Mouse (Mus musculus) limb, embryonic 14.5 days (tissue): Measurements from ENCODE around the gene Setdb1. TPM values are rescaled to one million over a fixed set of nuclear protein-coding genes. Genes with fewer than 3 reads are reported as not detected.

ENCODE experiments used
- ATAC-seq: fragments of 200-750 bp; cut with Nextera tagmentation; 2 replicates; pipeline ENCODE4 v1.8.0; 2017; ENCODE audit warnings: low read depth, moderate number of reproducible peaks, moderate TSS enrichment; ENCODE audit not compliant: low FRiP score
- DNase-seq: peaks from one replicate; pipeline ENCODE4 v3.0.0-alpha.2; 2015; ENCODE audit warnings: low spot score
- H3K27ac ChIP-seq: fragments of 300-500 bp; sonication (generic); replicated peaks from 2 replicates; pipeline ENCODE4 v1.5.1; 2014; ENCODE audit warnings: low read depth, mild to moderate bottlenecking, low read length, moderate library complexity, mixed read lengths
- H3K27me3 ChIP-seq: fragments of 300-500 bp; sonication (generic); 2 replicates; pipeline ENCODE4 v1.6.1; 2014; ENCODE audit warnings: low read length, mixed read lengths; ENCODE audit not compliant: control insufficient read depth, insufficient read depth
- H3K36me3 ChIP-seq: fragments of 300-500 bp; sonication (generic); 2 replicates; pipeline ENCODE4 v1.6.1; 2014; ENCODE audit warnings: mild to moderate bottlenecking, low read length, moderate library complexity, mixed read lengths; ENCODE audit not compliant: control insufficient read depth, insufficient read depth
- H3K4me1 ChIP-seq: fragments of 300-500 bp; sonication (generic); 2 replicates; pipeline ENCODE4 v1.6.1; 2014; ENCODE audit warnings: antibody characterized with exemption, low read length, mixed read lengths; ENCODE audit not compliant: control insufficient read depth, insufficient read depth
- H3K4me2 ChIP-seq: fragments of 300-500 bp; sonication (generic); replicated peaks from 2 replicates; pipeline ENCODE4 v1.6.1; 2014; ENCODE audit warnings: low read depth, mild to moderate bottlenecking, low read length, moderate library complexity; ENCODE audit not compliant: severe bottlenecking
- H3K4me3 ChIP-seq: fragments of 300-500 bp; sonication (generic); replicated peaks from 2 replicates; pipeline ENCODE4 v1.5.1; 2014; ENCODE audit warnings: low read length
- H3K9ac ChIP-seq: fragments of 300-500 bp; sonication (generic); 2 replicates; pipeline ENCODE4 v1.6.1; 2014; ENCODE audit warnings: mild to moderate bottlenecking, low read depth, low read length, moderate library complexity; ENCODE audit not compliant: severe bottlenecking
- H3K9me3 ChIP-seq: fragments of 300-500 bp; sonication (generic); 2 replicates; pipeline ENCODE4 v1.6.1; 2016; ENCODE audit warnings: low read length; ENCODE audit not compliant: control insufficient read depth
- POLR2A ChIP-seq: fragments of 200-500 bp; IDR thresholded peaks from 2 replicates; pipeline ENCODE4 v1.8.0; 2012; ENCODE audit warnings: inconsistent platforms, mild to moderate bottlenecking, moderate library complexity, borderline replicate concordance; ENCODE audit not compliant: insufficient read depth, insufficient read length; ENCODE audit errors: extremely low read depth
- WGBS: fragments of 180-500 bp; shearing (Covaris S2); extraction: QIAGEN DNeasy Blood & Tissue Kit; methylation state at CpG from one replicate; pipeline ENCODE4 v1.1.7; 2014; 5-methylcytosine and 5-hydroxymethylcytosine counted together
- polyA plus RNA-seq, 2 experiments: library from polyadenylated mRNA; depleted of rRNA in 1 of 2; stranded (reverse) in 1 of 2; unstranded in 1 of 2; fragments of >200 nt; fragmentation: Nextera tagmentation in 1 of 2; extraction: Ambion mirVana in 1 of 2; gene quantifications; 2 replicates each; pipeline versions ENCODE4 v1.2.1 to v1.2.3; 2012 to 2014

Setdb1 gene
- polyA plus RNA-seq, 2 experiments = 44.2 to 56.2 TPM

- H3K9me3 ChIP-seq = no peaks in the 10 kb centered on the region
- no peak overlapping the region for H3K4me2 ChIP-seq
- ATAC-seq (no peak), DNase-seq (no peak)
- no peak overlapping the region for H3K27ac ChIP-seq
- no peaks in the 10 kb centered on the region for H3K4me1 ChIP-seq
- no peak for TF ChIP-seq POLR2A
- no peaks in the 10 kb centered on the region for H3K27me3 ChIP-seq
- no peak overlapping the region for H3K4me3 ChIP-seq
- 0 out of 2 replicates have a peak, but pooled peaks cover 4% of the 10 kb centered on the region for H3K36me3 ChIP-seq
- no peak overlapping the region for H3K9ac ChIP-seq
- WGBS = 81% methylated on average over 6 of the region's 6 CpGs
These were observed 81.8 kb downstream of the Setdb1 start for GRCm38 (mm10) chr3:95275161-95275560.

GRCm38 (mm10) chr3:95274453-95274852 is 82.5 kb downstream of the Setdb1 start:
- TF ChIP-seq POLR2A = no peak
- ATAC-seq = no peak
- Histone ChIP-seq H3K27me3 (no peaks in the 10 kb centered on the region), H3K9me3 (no peaks in the 10 kb centered on the region), H3K4me3 (no peak overlapping the region), H3K4me2 (no peak overlapping the region), H3K9ac (no peak overlapping the region), H3K4me1 (no peaks in the 10 kb centered on the region), H3K36me3 (peaks cover 6% of the 10 kb centered on the region; the same call in 1 of the 2 replicates), H3K27ac (no peak overlapping the region)
- WGBS = 93% methylated on average over 4 of the region's 4 CpGs
- DNase-seq = no peak

Other genes starting within 250 kb of the Setdb1 start
- gene Vps72, start 246.2 kb downstream of the Setdb1 start, polyA plus RNA-seq (2012; rRNA removed) = 125 and 130 TPM in 2 replicates
- gene Vps72, start 246.2 kb downstream of the Setdb1 start, polyA plus RNA-seq (2014; fragmentation: Nextera tagmentation; extraction: Ambion mirVana) = 141 and 163 TPM in 2 replicates
- 3.2 and 5.0 TPM in 2 replicates for gene Tmod4, start 232.7 kb downstream of the Setdb1 start, polyA plus RNA-seq (2012; rRNA removed)
- 2.9 and 3.7 TPM in 2 replicates for gene Tmod4, start 232.7 kb downstream of the Setdb1 start, polyA plus RNA-seq (2014; fragmentation: Nextera tagmentation; extraction: Ambion mirVana)
- 85.0 and 106 TPM in 2 replicates for gene Scnm1, start 223.2 kb downstream of the Setdb1 start, polyA plus RNA-seq (2012; rRNA removed)
- gene Scnm1, start 223.2 kb downstream of the Setdb1 start, polyA plus RNA-seq (2014; fragmentation: Nextera tagmentation; extraction: Ambion mirVana) = 65.7 and 73.1 TPM in 2 replicates
- 11.7 and 11.8 TPM in 2 replicates for gene Lysmd1, start 223.1 kb downstream of the Setdb1 start, polyA plus RNA-seq (2012; rRNA removed)
- 13.3 and 15.3 TPM in 2 replicates for gene Lysmd1, start 223.1 kb downstream of the Setdb1 start, polyA plus RNA-seq (2014; fragmentation: Nextera tagmentation; extraction: Ambion mirVana)
- gene Tnfaip8l2, start 214.8 kb downstream of the Setdb1 start, polyA plus RNA-seq (2012; rRNA removed) = 4.4 and 4.9 TPM in 2 replicates
- gene Tnfaip8l2, start 214.8 kb downstream of the Setdb1 start, polyA plus RNA-seq (2014; fragmentation: Nextera tagmentation; extraction: Ambion mirVana) = 6.1 and 8.0 TPM in 2 replicates
- gene Sema6c, start 196.7 kb downstream of the Setdb1 start, polyA plus RNA-seq (2012; rRNA removed) = 56.5 and 79.0 TPM in 2 replicates
- 14.0 and 15.7 TPM in 2 replicates for gene Sema6c, start 196.7 kb downstream of the Setdb1 start, polyA plus RNA-seq (2014; fragmentation: Nextera tagmentation; extraction: Ambion mirVana)
- 26.2 and 26.4 TPM in 2 replicates for gene Gabpb2, start 139.3 kb downstream of the Setdb1 start, polyA plus RNA-seq (2012; rRNA removed)
- 9.7 and 11.5 TPM in 2 replicates for gene Gabpb2, start 139.3 kb downstream of the Setdb1 start, polyA plus RNA-seq (2014; fragmentation: Nextera tagmentation; extraction: Ambion mirVana)
- 76.1 and 93.1 TPM in 2 replicates for gene Cdc42se1, start 128.5 kb downstream of the Setdb1 start, polyA plus RNA-seq (2012; rRNA removed)
- gene Cdc42se1, start 128.5 kb downstream of the Setdb1 start, polyA plus RNA-seq (2014; fragmentation: Nextera tagmentation; extraction: Ambion mirVana) = 119 and 126 TPM in 2 replicates
- gene Mllt11, start 125.0 kb downstream of the Setdb1 start, polyA plus RNA-seq (2012; rRNA removed) = 38.5 and 42.4 TPM in 2 replicates
- gene Mllt11, start 125.0 kb downstream of the Setdb1 start, polyA plus RNA-seq (2014; fragmentation: Nextera tagmentation; extraction: Ambion mirVana) = 16.7 and 17.4 TPM in 2 replicates
- 0.87 and 0.89 TPM in 2 replicates for gene Gm128, start 115.6 kb downstream of the Setdb1 start, polyA plus RNA-seq (2012; rRNA removed)
- gene Gm128, start 115.6 kb downstream of the Setdb1 start, polyA plus RNA-seq (2014; fragmentation: Nextera tagmentation; extraction: Ambion mirVana) = 0.50 and 0.63 TPM in 2 replicates
- gene Bnipl, start 106.0 kb downstream of the Setdb1 start, polyA plus RNA-seq (2012; rRNA removed) = 6.8 and 12.0 TPM in 2 replicates
- gene Bnipl, start 106.0 kb downstream of the Setdb1 start, polyA plus RNA-seq (2014; fragmentation: Nextera tagmentation; extraction: Ambion mirVana) = 11.7 and 13.3 TPM in 2 replicates
- 45.8 and 57.9 TPM in 2 replicates for gene Mindy1, start 75.9 kb downstream of the Setdb1 start, polyA plus RNA-seq (2012; rRNA removed)
- 45.6 and 47.5 TPM in 2 replicates for gene Mindy1, start 75.9 kb downstream of the Setdb1 start, polyA plus RNA-seq (2014; fragmentation: Nextera tagmentation; extraction: Ambion mirVana)
- gene Prune1, start 75.1 kb downstream of the Setdb1 start, polyA plus RNA-seq (2012; rRNA removed) = 31.5 and 38.0 TPM in 2 replicates
- 21.8 and 24.0 TPM in 2 replicates for gene Prune1, start 75.1 kb downstream of the Setdb1 start, polyA plus RNA-seq (2014; fragmentation: Nextera tagmentation; extraction: Ambion mirVana)
- 3.8 and 4.7 TPM in 2 replicates for gene Anxa9, start 50.0 kb downstream of the Setdb1 start, polyA plus RNA-seq (2012; rRNA removed)
- gene Anxa9, start 50.0 kb downstream of the Setdb1 start, polyA plus RNA-seq (2014; fragmentation: Nextera tagmentation; extraction: Ambion mirVana) = 4.7 and 4.9 TPM in 2 replicates
- 183 TPM in 2 replicates for gene Cers2, start 42.4 kb downstream of the Setdb1 start, polyA plus RNA-seq (2012; rRNA removed)
- gene Cers2, start 42.4 kb downstream of the Setdb1 start, polyA plus RNA-seq (2014; fragmentation: Nextera tagmentation; extraction: Ambion mirVana) = 140 and 155 TPM in 2 replicates
- gene 4930558C23Rik, start 45.6 kb upstream of the Setdb1 start, polyA plus RNA-seq (2012; rRNA removed) = 0.18 TPM in 1 of 2 replicates, not detected in the other
- not detected in 2 replicates for gene 4930558C23Rik, start 45.6 kb upstream of the Setdb1 start, polyA plus RNA-seq (2014; fragmentation: Nextera tagmentation; extraction: Ambion mirVana)
- 57.1 and 70.3 TPM in 2 replicates for gene Arnt, start 77.2 kb upstream of the Setdb1 start, polyA plus RNA-seq (2012; rRNA removed)
- gene Arnt, start 77.2 kb upstream of the Setdb1 start, polyA plus RNA-seq (2014; fragmentation: Nextera tagmentation; extraction: Ambion mirVana) = 37.9 and 44.8 TPM in 2 replicates
- 53.2 and 65.1 TPM in 2 replicates for gene Ctsk, start 142.1 kb upstream of the Setdb1 start, polyA plus RNA-seq (2012; rRNA removed)
- 82.1 and 103 TPM in 2 replicates for gene Ctsk, start 142.1 kb upstream of the Setdb1 start, polyA plus RNA-seq (2014; fragmentation: Nextera tagmentation; extraction: Ambion mirVana)
- 10.9 and 14.2 TPM in 2 replicates for gene Ctss, start 169.6 kb upstream of the Setdb1 start, polyA plus RNA-seq (2012; rRNA removed)
- gene Ctss, start 169.6 kb upstream of the Setdb1 start, polyA plus RNA-seq (2014; fragmentation: Nextera tagmentation; extraction: Ambion mirVana) = 23.6 and 24.3 TPM in 2 replicates
- not detected in 2 replicates for gene Hormad1, start 202.5 kb upstream of the Setdb1 start, polyA plus RNA-seq (2012; rRNA removed)
- gene Hormad1, start 202.5 kb upstream of the Setdb1 start, polyA plus RNA-seq (2014; fragmentation: Nextera tagmentation; extraction: Ambion mirVana) = not detected in 2 replicates
- 19.0 and 23.8 TPM in 2 replicates for gene Golph3l, start 231.7 kb upstream of the Setdb1 start, polyA plus RNA-seq (2012; rRNA removed)
- 32.2 and 34.7 TPM in 2 replicates for gene Golph3l, start 231.7 kb upstream of the Setdb1 start, polyA plus RNA-seq (2014; fragmentation: Nextera tagmentation; extraction: Ambion mirVana)